Mouse (Mus musculus) stomach, postnatal 0 days (tissue): ENCODE results near the gene Soat1. TPM values are rescaled to one million over a fixed set of nuclear protein-coding genes. Genes with fewer than 3 reads are reported as not detected.

ENCODE experiments used
- ATAC-seq: fragments of 200-750 bp; cut with Nextera tagmentation; 2 replicates; pipeline ENCODE4 v1.8.0; 2017; ENCODE audit not compliant: low FRiP score, low TSS enrichment
- DNase-seq: peaks from one replicate; pipeline ENCODE4 v3.0.0-alpha.2; 2016; ENCODE audit warnings: low spot score
- H3K27ac ChIP-seq: fragments of 300-500 bp; sonication (generic); replicated peaks from 2 replicates; pipeline ENCODE4 v1.5.1; 2014; ENCODE audit warnings: mild to moderate bottlenecking, control low read depth
- H3K27me3 ChIP-seq: fragments of 300-500 bp; sonication (generic); 2 replicates; pipeline ENCODE4 v1.6.1; 2014; ENCODE audit warnings: low read length; ENCODE audit not compliant: control insufficient read depth, insufficient read depth
- H3K36me3 ChIP-seq: fragments of 300-500 bp; sonication (generic); 2 replicates; pipeline ENCODE4 v1.6.1; 2014; ENCODE audit warnings: low read length, mixed read lengths; ENCODE audit not compliant: control insufficient read depth, insufficient read depth
- H3K4me1 ChIP-seq: fragments of 300-500 bp; sonication (generic); replicated peaks from 2 replicates; pipeline ENCODE4 v1.6.1; 2014; ENCODE audit warnings: antibody characterized with exemption; ENCODE audit not compliant: control insufficient read depth, insufficient read depth
- H3K4me2 ChIP-seq: fragments of 300-500 bp; sonication (generic); replicated peaks from 2 replicates; pipeline ENCODE4 v1.6.1; 2014; ENCODE audit warnings: low read depth, mild to moderate bottlenecking, control low read depth, moderate library complexity
- H3K4me3 ChIP-seq: fragments of 300-500 bp; sonication (generic); 2 replicates; pipeline ENCODE4 v1.5.1; 2014; ENCODE audit warnings: low read depth, low read length, control low read depth
- H3K9ac ChIP-seq: fragments of 300-500 bp; sonication (generic); 2 replicates; pipeline ENCODE4 v1.6.1; 2014; ENCODE audit warnings: mild to moderate bottlenecking, low read length, control low read depth, mixed read lengths
- H3K9me3 ChIP-seq: fragments of 300-500 bp; sonication (generic); 2 replicates; pipeline ENCODE4 v1.6.1; 2016; ENCODE audit warnings: low read length; ENCODE audit not compliant: control insufficient read depth
- CTCF ChIP-seq: IDR thresholded peaks from 2 replicates; pipeline ENCODE4 v1.5.1; 2016; ENCODE audit warnings: antibody characterized with exemption, low read depth, mild to moderate bottlenecking, moderate library complexity
- EP300 ChIP-seq: optimal IDR thresholded peaks from 2 replicates; pipeline ENCODE3; 2016; ENCODE audit warnings: antibody characterized with exemption
- WGBS: fragments of 180-500 bp; shearing (Covaris S2); extraction: QIAGEN DNeasy Blood & Tissue Kit; methylation state at CpG from one replicate; pipeline ENCODE4 v1.1.7; 2014; 5-methylcytosine and 5-hydroxymethylcytosine counted together
- polyA plus RNA-seq: library from polyadenylated mRNA; unstranded; fragments of >200 nt; fragmentation: Nextera tagmentation; extraction: Ambion mirVana; gene quantifications from 2 replicates; pipeline ENCODE4 v1.2.1, GENCODE M21; 2015

Soat1 gene
- polyA plus RNA-seq, 1 experiment from 2014 or later, result 17.6 TPM

GRCm38 (mm10) chr1:156481826-156482225 lies 7.7 kb upstream of the Soat1 start:
- no peaks in the 10 kb centered on the region for H3K9me3 ChIP-seq
- WGBS, result 89% methylated on average over 3 of the region's 3 CpGs

DNA sequence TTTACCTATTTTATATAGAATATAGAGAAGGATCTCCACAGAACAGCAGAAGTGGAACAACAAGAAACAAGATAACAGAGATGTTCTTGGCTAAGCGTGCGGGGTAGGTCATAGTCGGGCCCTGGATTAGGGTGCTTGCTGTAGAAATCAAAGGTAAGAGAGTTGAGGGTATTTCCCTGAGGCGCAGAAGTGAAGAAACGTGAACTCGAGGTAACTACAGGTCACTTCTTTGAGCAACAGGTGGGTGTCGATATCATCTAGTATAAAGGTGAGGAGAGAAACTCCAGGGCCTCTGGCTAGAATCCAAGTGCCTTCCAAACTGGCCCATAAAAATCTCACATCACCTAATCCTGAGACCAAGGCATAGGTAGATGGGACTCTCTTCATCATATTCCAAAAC lies 2.4 kb upstream of the Soat1 start:
- no peak overlapping the region for H3K27ac ChIP-seq
- no peaks in the 10 kb centered on the region for H3K4me1 ChIP-seq
- no peaks in the 10 kb centered on the region for H3K9me3 ChIP-seq
- TF ChIP-seq EP300 (no peak), CTCF (no peak)
- WGBS, result 57% methylated on average over 7 of the region's 7 CpGs
- no peak overlapping the region for H3K4me2 ChIP-seq
- no peaks in the 10 kb centered on the region for H3K36me3 ChIP-seq
- DNase-seq (no peak), ATAC-seq (no peak)
- no peak overlapping the region for H3K4me3 ChIP-seq
- H3K9ac ChIP-seq, result no peak overlapping the region
- no peaks in the 10 kb centered on the region for H3K27me3 ChIP-seq

More at GRCm38 (mm10) chr1:156481826-156482225, 7.7 kb upstream of the Soat1 start:
- Histone ChIP-seq H3K4me3 (no peak overlapping the region), H3K4me2 (no peak overlapping the region), H3K27ac (no peak overlapping the region), H3K27me3 (no peaks in the 10 kb centered on the region), H3K9ac (no peak overlapping the region), H3K36me3 (no peaks in the 10 kb centered on the region), H3K4me1 (no peaks in the 10 kb centered on the region)
- no peak for ATAC-seq
- TF ChIP-seq EP300 (no peak), CTCF (no peak)
- DNase-seq, result no peak

DNA sequence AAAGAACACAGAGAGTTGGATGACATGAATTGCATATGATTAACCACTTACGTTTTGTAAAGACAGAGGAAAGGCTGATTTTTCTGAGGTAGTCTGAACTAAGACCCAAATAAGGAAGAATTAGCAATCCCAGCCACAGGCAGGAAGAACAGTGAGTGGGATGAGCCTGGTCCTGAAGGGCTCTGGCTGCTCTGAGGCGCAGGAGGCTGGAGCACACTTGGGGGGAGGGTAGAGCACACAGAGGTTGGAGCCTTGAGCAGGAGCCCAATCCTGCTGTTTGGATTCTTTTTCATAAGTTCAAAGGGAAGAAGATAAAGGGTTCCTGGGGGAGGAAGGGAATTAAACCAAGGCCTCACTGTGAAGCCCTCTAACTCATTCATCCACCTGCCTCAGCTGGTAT lies 1.9 kb upstream of the Soat1 start:
- H3K27me3 ChIP-seq, result no peaks in the 10 kb centered on the region
- TF ChIP-seq CTCF, result no peak
- no peak for TF ChIP-seq EP300
- 67% methylated on average over 2 of the region's 2 CpGs for WGBS
- no peaks in the 10 kb centered on the region for H3K9me3 ChIP-seq
- DNase-seq (no peak), ATAC-seq (no peak)
- H3K36me3 ChIP-seq, result no peaks in the 10 kb centered on the region
- H3K4me2 ChIP-seq, result no peak overlapping the region
- H3K4me1 ChIP-seq, result no peaks in the 10 kb centered on the region
- H3K27ac ChIP-seq, result no peak overlapping the region
- no peak overlapping the region for H3K4me3 ChIP-seq
- H3K9ac ChIP-seq, result no peak overlapping the region

- Histone ChIP-seq H3K9me3 (no peaks in the 10 kb centered on the region), H3K4me3 (no peak overlapping the region), H3K36me3 (no peaks in the 10 kb centered on the region), H3K4me2 (no peak overlapping the region), H3K9ac (no peak overlapping the region), H3K27ac (no peak overlapping the region), H3K27me3 (no peaks in the 10 kb centered on the region), H3K4me1 (no peaks in the 10 kb centered on the region)
- DNase-seq, result no peak
- 61% methylated on average over 3 of the region's 3 CpGs for WGBS
- ATAC-seq, result no peak
- TF ChIP-seq EP300, result no peak
- TF ChIP-seq CTCF, result no peak
Measured at GRCm38 (mm10) chr1:156474854-156475253, 723 bp upstream of the Soat1 start.

- H3K4me2 ChIP-seq, result peak overlapping the region; percentile 83
- no peaks in the 10 kb centered on the region for H3K9me3 ChIP-seq
Measured at GRCm38 (mm10) chr1:156473003-156473402, 1.1 kb downstream of the Soat1 start.

GRCm38 (mm10) chr1:156471955-156472354 lies 2.2 kb downstream of the Soat1 start:
- ATAC-seq (peak; percentile 66; the same call in 1 of the 2 replicates), DNase-seq (peak; percentile 35)
- H3K27me3 ChIP-seq, result no peaks in the 10 kb centered on the region
- H3K4me1 ChIP-seq, result no peaks in the 10 kb centered on the region
- no peak overlapping the region for H3K4me2 ChIP-seq
- no peaks in the 10 kb centered on the region for H3K9me3 ChIP-seq
- no peak overlapping the region for H3K9ac ChIP-seq
- H3K4me3 ChIP-seq, result no peak overlapping the region
- peak overlapping the region; percentile 58; the same call in 1 of the 2 replicates for H3K27ac ChIP-seq
- WGBS, result 53% methylated on average over 7 of the region's 7 CpGs
- no peak for TF ChIP-seq EP300
- no peak for TF ChIP-seq CTCF
- no peaks in the 10 kb centered on the region for H3K36me3 ChIP-seq

More at GRCm38 (mm10) chr1:156473003-156473402, 1.1 kb downstream of the Soat1 start:
- Histone ChIP-seq H3K4me3 (peak overlapping the region; percentile 79), H3K27ac (peak overlapping the region; percentile 64; the same call in 1 of the 2 replicates), H3K27me3 (no peaks in the 10 kb centered on the region), H3K9ac (no peak overlapping the region), H3K4me1 (no peaks in the 10 kb centered on the region), H3K36me3 (no peaks in the 10 kb centered on the region)
- DNase-seq (peak; percentile 35), ATAC-seq (no peak; the same call in 1 of the 2 replicates)
- TF ChIP-seq CTCF (no peak), EP300 (no peak)
- 5% methylated on average over 11 of the region's 11 CpGs for WGBS
